9 mouse cellular contexts compared by ENCODE assay signal in the genomic region with DNA sequence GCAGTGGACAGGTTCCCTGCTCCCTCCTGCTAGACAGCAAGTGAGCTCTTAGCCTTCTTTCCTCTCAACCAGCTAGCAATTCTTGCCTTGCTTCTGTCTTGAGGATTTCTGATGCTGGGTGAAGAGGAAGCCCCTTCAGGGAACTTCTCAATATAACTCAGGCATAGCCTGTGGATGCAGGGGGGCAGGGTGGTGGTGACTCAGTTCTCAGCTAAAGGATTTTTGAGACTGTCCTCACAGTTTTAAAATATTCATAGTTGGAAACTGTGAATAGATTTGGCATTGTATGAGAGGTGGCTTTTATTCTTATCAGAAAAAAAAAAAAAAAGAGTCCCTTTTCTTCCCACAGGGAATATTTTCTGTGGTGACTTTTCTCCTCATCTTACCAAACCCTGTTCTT. TPM values are rescaled to one million over a fixed set of nuclear protein-coding genes. Genes with fewer than 3 reads are reported as not detected.
DNase-seq lines count a peak whose midpoint lies in the region; ATAC-seq and TF ChIP-seq lines count a peak whose summit lies in the region.
"Had no signal": no experiment of that assay in that cellular context is flagged by ENCODE, and none has a peak within 500 bp of the region (broad histone marks: within the 10 kb centered on the region; RNA-seq: fewer than 3 reads in every experiment).

No protein-coding gene starts in this region.

- peak overlapping the region; percentile 88; the same call in 1 of the 2 replicates for H3K4me2 ChIP-seq in heart, postnatal 0 days (ENCODE audit: low read depth, low read length)
- H3K4me2 ChIP-seq in forebrain, embryonic 11.5 days (ENCODE audit: low read depth, low read length, severe bottlenecking): no peak overlapping the region
- peak overlapping the region; percentile 72 for H3K4me2 ChIP-seq in liver, embryonic 15.5 days

- no peak for DNase-seq in heart, postnatal 0 days (ENCODE audit: low spot score)
- DNase-seq in heart, adult 18-20 months: no peak
- DNase-seq in forebrain, embryonic 11.5 days (ENCODE audit: low spot score): no peak
- no peak for DNase-seq in ovary, postnatal 14 days (ENCODE audit: low spot score)
- no peak for DNase-seq in urinary bladder, postnatal 4 days (ENCODE audit: low spot score in 2 of 2)
- DNase-seq in ovary, postnatal 36 days (ENCODE audit: low spot score): no peak

- H3K4me3 ChIP-seq in heart, postnatal 0 days (ENCODE audit: low read depth, low read length): no peak overlapping the region
- H3K4me3 ChIP-seq in E14TG2a.4 (replicated peaks; ENCODE audit: low read length): peak overlapping the region; percentile 90
- no peak overlapping the region for H3K4me3 ChIP-seq in forebrain, embryonic 11.5 days (ENCODE audit: low read depth, low read length)
- H3K4me3 ChIP-seq in liver, embryonic 15.5 days (replicated peaks): peak overlapping the region; percentile 88

- H3K9me3 ChIP-seq in heart, postnatal 0 days (replicated peaks; ENCODE audit: control insufficient read depth, low read length): no peaks in the 10 kb centered on the region
- peaks cover 9% of the 10 kb centered on the region; the same call in 1 of the 2 replicates for H3K9me3 ChIP-seq in E14TG2a.4 (ENCODE audit: low read length)
- H3K9me3 ChIP-seq in forebrain, embryonic 11.5 days (ENCODE audit: control insufficient read depth, low read length): no peaks in the 10 kb centered on the region
- H3K9me3 ChIP-seq in liver, embryonic 15.5 days (replicated peaks): no peaks in the 10 kb centered on the region
- H3K9me3 ChIP-seq: G1E had no signal

- H3K27ac ChIP-seq in heart, postnatal 0 days (ENCODE audit: low read depth): no peak overlapping the region
- H3K27ac ChIP-seq in forebrain, embryonic 11.5 days (ENCODE audit: low read depth, low read length): no peak overlapping the region
- H3K27ac ChIP-seq in liver, embryonic 15.5 days (replicated peaks): peak overlapping the region; percentile 55

- H3K36me3 ChIP-seq in heart, postnatal 0 days (replicated peaks; ENCODE audit: control insufficient read depth, insufficient read depth, low read length): peaks cover 41% of the 10 kb centered on the region
- peaks cover 60% of the 10 kb centered on the region for H3K36me3 ChIP-seq in E14TG2a.4 (ENCODE audit: insufficient read depth, low read length)
- peaks cover 12% of the 10 kb centered on the region for H3K36me3 ChIP-seq in forebrain, embryonic 11.5 days (ENCODE audit: control insufficient read depth, insufficient read depth, low read length)
- peaks cover 60% of the 10 kb centered on the region for H3K36me3 ChIP-seq in liver, embryonic 15.5 days (replicated peaks)

- H3K27me3 ChIP-seq in heart, postnatal 0 days (ENCODE audit: control insufficient read depth, insufficient read depth, low read length): no peaks in the 10 kb centered on the region
- no peaks in the 10 kb centered on the region for H3K27me3 ChIP-seq in E14TG2a.4 (ENCODE audit: insufficient read depth, low read length)
- no peaks in the 10 kb centered on the region for H3K27me3 ChIP-seq in forebrain, embryonic 11.5 days (ENCODE audit: control insufficient read depth, insufficient read depth, low read length)
- H3K27me3 ChIP-seq in liver, embryonic 15.5 days: no peaks in the 10 kb centered on the region

- H3K9ac ChIP-seq in heart, postnatal 0 days (replicated peaks; ENCODE audit: low read depth, low read length): no peak overlapping the region
- H3K9ac ChIP-seq in forebrain, embryonic 11.5 days (ENCODE audit: low read length): peak overlapping the region; percentile 10; the same call in 1 of the 2 replicates
- H3K9ac ChIP-seq in liver, embryonic 15.5 days: peak overlapping the region; percentile 92

- H3K4me1 ChIP-seq in heart, postnatal 0 days (ENCODE audit: control insufficient read depth, insufficient read depth): peaks cover 15% of the 10 kb centered on the region
- H3K4me1 ChIP-seq in E14TG2a.4 (replicated peaks; ENCODE audit: low read depth, low read length): peaks cover 60% of the 10 kb centered on the region
- peaks cover 14% of the 10 kb centered on the region for H3K4me1 ChIP-seq in forebrain, embryonic 11.5 days (replicated peaks; ENCODE audit: control insufficient read depth, insufficient read depth, low read length)
- peaks cover 58% of the 10 kb centered on the region for H3K4me1 ChIP-seq in liver, embryonic 15.5 days (replicated peaks)

- TF ChIP-seq EP300 in heart, postnatal 0 days (IDR thresholded peaks at IDR 0.05; ENCODE audit: low read depth): no peak

- TF ChIP-seq CTCF in heart, postnatal 0 days (IDR thresholded peaks at IDR 0.05; ENCODE audit: low read depth): no peak
- TF ChIP-seq CTCF in E14TG2a.4 (conservative IDR thresholded peaks at IDR 0.05; ENCODE audit: low read length): no peak

- no peak for ATAC-seq in heart, postnatal 0 days (ENCODE audit: insufficient read depth, low read depth)
- no peak for ATAC-seq in forebrain, embryonic 11.5 days (replicated peaks; ENCODE audit: low FRiP score)
- no peak for ATAC-seq in liver, embryonic 15.5 days (ENCODE audit: insufficient read depth)

RNA-seq across cellular contexts. Expression of gene Znfx1, which starts 2.1 kb away (rescaled TPM):
- 25.0 and 35.4 TPM in 2 replicates for total RNA-seq in heart, postnatal 0 days (2014; rRNA removed; ENCODE audit: low replicate concordance)
- 6.0 and 6.9 TPM in 2 replicates for polyA plus RNA-seq in heart, postnatal 0 days (2015; fragmentation: Nextera tagmentation; extraction: Ambion mirVana)
- total RNA-seq in heart, adult 18-20 months (2021): 10 to 100 TPM; 40.6 to 45.6 TPM
- 6.0 and 7.4 TPM in 2 replicates for polyA plus RNA-seq in forebrain, embryonic 11.5 days (2014; fragmentation: Nextera tagmentation; extraction: Ambion mirVana)
- polyA plus RNA-seq in liver, embryonic 15.5 days (2015; fragmentation: Nextera tagmentation; extraction: Ambion mirVana): 9.8 and 11.2 TPM in 2 replicates

RNA-seq across cellular contexts. Expression of gene Ddx27, which starts 45.8 kb away (rescaled TPM):
- 11.1 and 13.9 TPM in 2 replicates for total RNA-seq in heart, postnatal 0 days (2014; rRNA removed; ENCODE audit: low replicate concordance)
- 17.2 and 17.3 TPM in 2 replicates for polyA plus RNA-seq in heart, postnatal 0 days (2015; fragmentation: Nextera tagmentation; extraction: Ambion mirVana)
- 10 to 100 TPM in 1 of 2 experiments, 1 to 10 TPM in 1; 9.8 to 10.1 TPM for total RNA-seq in heart, adult 18-20 months (2021)
- 56.8 and 60.3 TPM in 2 replicates for polyA plus RNA-seq in forebrain, embryonic 11.5 days (2014; fragmentation: Nextera tagmentation; extraction: Ambion mirVana)
- 35.7 and 37.6 TPM in 2 replicates for polyA plus RNA-seq in liver, embryonic 15.5 days (2015; fragmentation: Nextera tagmentation; extraction: Ambion mirVana)

Comparison
In these comparisons a context has a peak if more than half of its experiments do, and no peak if none do; other contexts are left out.
1. H3K4me3 ChIP-seq: peak in E14TG2a.4 (single experiment) and liver, embryonic 15.5 days (single experiment); none in heart, postnatal 0 days (single experiment) and forebrain, embryonic 11.5 days (single experiment).